Mouse (Mus musculus) induced T-regulatory cell, adult 2 months (primary cell): ENCODE data around the gene Ergic1.

ENCODE experiments used
- DNase-seq: peaks from one replicate; pipeline ENCODE4 v3.0.0-alpha.2; 2012; ENCODE audit warnings: low read depth

Gene Ergic1

GRCm38 (mm10) chr17:26628479-26628878 lies 67.2 kb downstream of the Ergic1 start:
- DNase-seq: peak; percentile 25

GRCm38 (mm10) chr17:26628936-26629335 lies 67.6 kb downstream of the Ergic1 start:
- DNase-seq: no peak

GRCm38 (mm10) chr17:26631811-26632327 lies 70.6 kb downstream of the Ergic1 start:
- no peak for DNase-seq

GRCm38 (mm10) chr17:26633186-26633585 lies 71.9 kb downstream of the Ergic1 start:
- no peak for DNase-seq

GRCm38 (mm10) chr17:26633926-26634325 lies 72.6 kb downstream of the Ergic1 start:
- DNase-seq: no peak

- DNase-seq: no peak
Measured at GRCm38 (mm10) chr17:26634539-26634938, 73.2 kb downstream of the Ergic1 start.

- DNase-seq: no peak
Measured at GRCm38 (mm10) chr17:26635951-26636350, 74.7 kb downstream of the Ergic1 start.

- no peak for DNase-seq
Measured at GRCm38 (mm10) chr17:26637851-26638250, 76.6 kb downstream of the Ergic1 start.

GRCm38 (mm10) chr17:26638655-26639054 lies 77.4 kb downstream of the Ergic1 start:
- DNase-seq: peak; percentile 83

- DNase-seq: no peak
Measured at GRCm38 (mm10) chr17:26639791-26640190, 78.5 kb downstream of the Ergic1 start.

- no peak for DNase-seq
Measured at GRCm38 (mm10) chr17:26640286-26640740, 79.0 kb downstream of the Ergic1 start.

- DNase-seq: no peak
Measured at GRCm38 (mm10) chr17:26643456-26643855, 82.2 kb downstream of the Ergic1 start.

GRCm38 (mm10) chr17:26643993-26644392 lies 82.7 kb downstream of the Ergic1 start:
- no peak for DNase-seq

- no peak for DNase-seq
Measured at GRCm38 (mm10) chr17:26644509-26645410, 83.5 kb downstream of the Ergic1 start.

GRCm38 (mm10) chr17:26645411-26645854 lies 84.1 kb downstream of the Ergic1 start:
- DNase-seq: no peak

- no peak for DNase-seq
Measured at GRCm38 (mm10) chr17:26647283-26647682, 86.0 kb downstream of the Ergic1 start.

GRCm38 (mm10) chr17:26649565-26649964 lies 88.3 kb downstream of the Ergic1 start:
- no peak for DNase-seq

GRCm38 (mm10) chr17:26650451-26651363 lies 89.4 kb downstream of the Ergic1 start:
- no peak for DNase-seq

GRCm38 (mm10) chr17:26658854-26659572 lies 97.7 kb downstream of the Ergic1 start:
- DNase-seq: no peak

- no peak for DNase-seq
Measured at GRCm38 (mm10) chr17:26659573-26659915, 98.3 kb downstream of the Ergic1 start.

GRCm38 (mm10) chr17:26660192-26660912 lies 99.1 kb downstream of the Ergic1 start:
- peak; percentile 85 for DNase-seq
